ENCODE assay signal across 8 mouse cellular contexts in genomic region chr5:129846752-129847557, GRCm38 (mm10). TPM values are rescaled to one million over a fixed set of nuclear protein-coding genes. Genes with fewer than 3 reads are reported as not detected.
DNase-seq lines count a peak whose midpoint lies in the region; ATAC-seq and TF ChIP-seq lines count a peak whose summit lies in the region.

Gene Sumf2 (plus strand): TSS chr5:129846986.

- H3K36me3 ChIP-seq in embryonic facial prominence, embryonic 14.5 days (ENCODE audit: control insufficient read depth, insufficient read depth, low read length), result peaks cover 27% of the 10 kb centered on the region
- H3K36me3 ChIP-seq in heart, adult 2 months (ENCODE audit: control insufficient read depth, insufficient read depth, low read length), result peaks cover 7% of the 10 kb centered on the region
- H3K36me3 ChIP-seq in limb, embryonic 13.5 days, result peaks cover 38% of the 10 kb centered on the region
- H3K36me3 ChIP-seq in midbrain, embryonic 16.5 days (ENCODE audit: control insufficient read depth, insufficient read depth, low read length), result peaks cover 13% of the 10 kb centered on the region

- H3K27ac ChIP-seq in embryonic facial prominence, embryonic 14.5 days (replicated peaks; ENCODE audit: low read depth, low read length), result peak within 1 kb of the TSS; percentile 28; the same call in 1 of the 2 replicates
- H3K27ac ChIP-seq in heart, adult 2 months, result peak within 1 kb of the TSS; percentile 68
- H3K27ac ChIP-seq in limb, embryonic 13.5 days, result peak within 1 kb of the TSS; percentile 67
- peak within 1 kb of the TSS; percentile 72 for H3K27ac ChIP-seq in midbrain, embryonic 16.5 days (ENCODE audit: low read length)

- H3K9ac ChIP-seq in embryonic facial prominence, embryonic 14.5 days (ENCODE audit: low read depth, low read length), result peak within 1 kb of the TSS; percentile 85
- H3K9ac ChIP-seq in heart, adult 2 months (ENCODE audit: low read depth, low read length), result peak within 1 kb of the TSS; percentile 83
- H3K9ac ChIP-seq in limb, embryonic 13.5 days, result peak within 1 kb of the TSS; percentile 77
- H3K9ac ChIP-seq in midbrain, embryonic 16.5 days (ENCODE audit: low read depth, low read length), result peak within 1 kb of the TSS; percentile 70

- TF ChIP-seq CTCF in heart, adult 2 months (IDR thresholded peaks at IDR 0.05), result peak; percentile 33

- H3K4me3 ChIP-seq in embryonic facial prominence, embryonic 14.5 days (ENCODE audit: low read depth, low read length), result peak within 1 kb of the TSS; percentile 72
- H3K4me3 ChIP-seq in heart, adult 2 months, result peak within 1 kb of the TSS; percentile 71
- peak within 1 kb of the TSS; percentile 73 for H3K4me3 ChIP-seq in limb, embryonic 13.5 days
- H3K4me3 ChIP-seq in midbrain, embryonic 16.5 days (ENCODE audit: low read depth, low read length), result peak within 1 kb of the TSS; percentile 58

- H3K79me2 ChIP-seq in heart, adult 2 months (replicated peaks; ENCODE audit: control insufficient read depth, insufficient read depth, low read length), result no peaks in the 10 kb centered on the region

- ATAC-seq in embryonic facial prominence, embryonic 14.5 days (ENCODE audit: low read depth), result peak; percentile 99
- peak; percentile 98 for ATAC-seq in limb, embryonic 13.5 days (ENCODE audit: low FRiP score, low read depth)
- peak; percentile 99 for ATAC-seq in midbrain, embryonic 16.5 days

- 10% methylated on average over 20 of the region's 22 CpGs for WGBS in embryonic facial prominence, embryonic 14.5 days
- 5% methylated on average over 22 of the region's 22 CpGs for WGBS in heart, adult 2 months
- WGBS in limb, embryonic 13.5 days, result 12% methylated on average over 22 of the region's 22 CpGs
- 12% methylated on average over 22 of the region's 22 CpGs for WGBS in midbrain, embryonic 16.5 days

- H3K4me1 ChIP-seq in embryonic facial prominence, embryonic 14.5 days (ENCODE audit: control insufficient read depth, insufficient read depth, low read length), result no peaks in the 10 kb centered on the region; the same call in 1 of the 2 replicates
- peaks cover 2% of the 10 kb centered on the region for H3K4me1 ChIP-seq in heart, adult 2 months (ENCODE audit: control insufficient read depth, insufficient read depth, low read length)
- peaks cover 12% of the 10 kb centered on the region for H3K4me1 ChIP-seq in limb, embryonic 13.5 days
- peaks cover 12% of the 10 kb centered on the region for H3K4me1 ChIP-seq in midbrain, embryonic 16.5 days (ENCODE audit: control insufficient read depth, insufficient read depth, low read length)

- peak; percentile 97 for TF ChIP-seq POLR2A in heart, adult 2 months (IDR thresholded peaks at IDR 0.05; ENCODE audit: insufficient read depth, low read depth, low read length)

- H3K9me3 ChIP-seq in embryonic facial prominence, embryonic 14.5 days (ENCODE audit: control insufficient read depth, low read length), result no peaks in the 10 kb centered on the region
- 0 out of 2 replicates have a peak, but pooled peaks cover 6% of the 10 kb centered on the region for H3K9me3 ChIP-seq in limb, embryonic 13.5 days
- no peaks in the 10 kb centered on the region for H3K9me3 ChIP-seq in midbrain, embryonic 16.5 days (replicated peaks; ENCODE audit: control insufficient read depth, low read length, poor library complexity, severe bottlenecking)

- peak within 1 kb of the TSS; percentile 74 for H3K4me2 ChIP-seq in embryonic facial prominence, embryonic 14.5 days (ENCODE audit: low read depth, low read length)
- H3K4me2 ChIP-seq in limb, embryonic 13.5 days (replicated peaks), result peak within 1 kb of the TSS; percentile 73
- H3K4me2 ChIP-seq in midbrain, embryonic 16.5 days (ENCODE audit: low read length), result peak within 1 kb of the TSS; percentile 54

- no peaks in the 10 kb centered on the region for H3K27me3 ChIP-seq in embryonic facial prominence, embryonic 14.5 days (replicated peaks; ENCODE audit: control insufficient read depth, insufficient read depth, low read length)
- no peaks in the 10 kb centered on the region for H3K27me3 ChIP-seq in heart, adult 2 months (ENCODE audit: control insufficient read depth, insufficient read depth, low read length)
- no peaks in the 10 kb centered on the region for H3K27me3 ChIP-seq in limb, embryonic 13.5 days
- H3K27me3 ChIP-seq in midbrain, embryonic 16.5 days (ENCODE audit: control insufficient read depth, insufficient read depth, low read depth, low read length), result no peaks in the 10 kb centered on the region

- peak; percentile 84 for TF ChIP-seq EP300 in heart, adult 2 months (IDR thresholded peaks at IDR 0.05; ENCODE audit: insufficient read depth, low read depth, low read length)

- peak; percentile 94 for DNase-seq in 3134 (ENCODE audit: extremely low read depth, insufficient read length, low spot score)
- DNase-seq in adrenal gland, postnatal 4 days (ENCODE audit: low spot score in 2 of 2), result peak; percentile 94 to 98
- peak; percentile 97 for DNase-seq in embryonic facial prominence, embryonic 14.5 days (ENCODE audit: low spot score)
- peak; percentile 96 to 97 for DNase-seq in heart, adult 2 months
- peak; percentile 96 to 97 for DNase-seq in kidney, adult 8-10 months
- DNase-seq in spleen, postnatal 10 days (ENCODE audit: low spot score in 2 of 2), result peak; percentile 92 to 95

- intact Hi-C loops in heart, adult 2 months (cut with DNase I), result no loop called here

RNA-seq across cellular contexts. Expression of gene Sumf2, which starts in this region (rescaled TPM):
- 10 to 100 TPM; 55.9 to 57.4 TPM for total RNA-seq in adrenal gland, postnatal 4 days (2021)
- 45.6 and 60.6 TPM in 2 replicates for polyA plus RNA-seq in embryonic facial prominence, embryonic 14.5 days (2014; fragmentation: Nextera tagmentation; extraction: Ambion mirVana)
- total RNA-seq in heart, adult 2 months (2021), result 10 to 100 TPM in 1 of 2 experiments, 1 to 10 TPM in 1; 9.1 to 10.9 TPM
- polyA plus RNA-seq in heart, adult 2 months (2012; rRNA removed), result 6.2 and 7.0 TPM in 2 replicates
- 79.8 and 85.3 TPM in 2 replicates for polyA plus RNA-seq in limb, embryonic 13.5 days (2015; fragmentation: Nextera tagmentation; extraction: Ambion mirVana)
- polyA plus RNA-seq in midbrain, embryonic 16.5 days (2015; fragmentation: Nextera tagmentation; extraction: Ambion mirVana), result 31.1 and 33.6 TPM in 2 replicates

Comparison
In these comparisons a context has a peak if more than half of its experiments do, and no peak if none do; other contexts are left out.
1. Peak in every context shown above with its lines: DNase-seq, ATAC-seq, H3K4me3 ChIP-seq and H3K27ac ChIP-seq.
2. RNA of gene Sumf2 (total RNA-seq): 55.9 to 57.4 TPM in adrenal gland, postnatal 4 days; 9.1 to 10.9 TPM in heart, adult 2 months; every median in the first group is over 4 times any median in the second.